Mouse (Mus musculus) heart, postnatal 0 days (tissue): ENCODE data around the gene Ogg1. TPM values are rescaled to one million over a fixed set of nuclear protein-coding genes. Genes with fewer than 3 reads are reported as not detected.
A peak's percentile ranks its signal among the peaks of the same experiment; 100 is the strongest.

Experiments
- ATAC-seq: fragments of 200-750 bp; cut with Nextera tagmentation; 2 replicates; pipeline ENCODE4 v1.8.0; 2017; ENCODE audit warnings: low read depth, moderate number of reproducible peaks, moderate library complexity; ENCODE audit not compliant: insufficient read depth
- DNase-seq: peaks from one replicate; pipeline ENCODE4 v3.0.0-alpha.2; 2016; ENCODE audit warnings: low spot score
- H3K27ac ChIP-seq: fragments of 300-500 bp; sonication (generic); 2 replicates; pipeline ENCODE4 v1.5.1; 2014; ENCODE audit warnings: low read depth, mild to moderate bottlenecking
- H3K27me3 ChIP-seq: fragments of 300-500 bp; sonication (generic); 2 replicates; pipeline ENCODE4 v1.6.1; 2014; ENCODE audit warnings: low read length, mixed read lengths; ENCODE audit not compliant: control insufficient read depth, insufficient read depth
- H3K36me3 ChIP-seq: fragments of 300-500 bp; sonication (generic); replicated peaks from 2 replicates; pipeline ENCODE4 v1.6.1; 2014; ENCODE audit warnings: low read length, mixed read lengths; ENCODE audit not compliant: control insufficient read depth, insufficient read depth
- H3K4me1 ChIP-seq: fragments of 300-500 bp; sonication (generic); 2 replicates; pipeline ENCODE4 v1.6.1; 2014; ENCODE audit warnings: antibody characterized with exemption; ENCODE audit not compliant: control insufficient read depth, insufficient read depth
- H3K4me2 ChIP-seq: fragments of 300-500 bp; sonication (generic); 2 replicates; pipeline ENCODE4 v1.6.1; 2014; ENCODE audit warnings: low read depth, mild to moderate bottlenecking, low read length, moderate library complexity
- H3K4me3 ChIP-seq: fragments of 300-500 bp; sonication (generic); 2 replicates; pipeline ENCODE4 v1.5.1; 2014; ENCODE audit warnings: low read depth, low read length
- H3K9ac ChIP-seq: fragments of 300-500 bp; sonication (generic); replicated peaks from 2 replicates; pipeline ENCODE4 v1.6.1; 2014; ENCODE audit warnings: low read depth, low read length, mixed read lengths
- H3K9me3 ChIP-seq: fragments of 300-500 bp; sonication (generic); replicated peaks from 2 replicates; pipeline ENCODE4 v1.6.1; 2016; ENCODE audit warnings: low read length; ENCODE audit not compliant: control insufficient read depth
- CTCF ChIP-seq: IDR thresholded peaks from 2 replicates; pipeline ENCODE4 v1.5.1; 2016; ENCODE audit warnings: antibody characterized with exemption, control low read depth, low read depth
- EP300 ChIP-seq: IDR thresholded peaks from 2 replicates; pipeline ENCODE4 v1.6.1; 2016; ENCODE audit warnings: antibody characterized with exemption, low read depth
- WGBS: fragments of 180-500 bp; shearing (Covaris S2); extraction: QIAGEN DNeasy Blood & Tissue Kit; methylation state at CpG from one replicate; pipeline ENCODE4 v1.1.7; 2014; 5-methylcytosine and 5-hydroxymethylcytosine counted together
- polyA plus RNA-seq: library from polyadenylated mRNA; unstranded; fragments of >200 nt; fragmentation: Nextera tagmentation; extraction: Ambion mirVana; gene quantifications from 2 replicates; pipeline ENCODE4 v1.2.1, GENCODE M21; 2015
- total RNA-seq: library from RNA; depleted of rRNA; stranded (reverse); fragments of >200 nt; gene quantifications from 2 replicates; pipeline ENCODE4 v1.2.3, GENCODE M21; 2014; ENCODE audit warnings: low replicate concordance

The Ogg1 gene
- total and polyA plus RNA-seq, 2 experiments from 2014 or later: 6.4 to 12.6 TPM

GRCm38 (mm10) chr6:113307481-113308121, 19.2 kb upstream of the Ogg1 start:
- Histone ChIP-seq H3K27ac (peak overlapping the region; percentile 99), H3K4me2 (peak overlapping the region; percentile 91), H3K4me1 (peaks cover 14% of the 10 kb centered on the region), H3K27me3 (no peaks in the 10 kb centered on the region), H3K36me3 (peaks cover 26% of the 10 kb centered on the region), H3K9ac (peak overlapping the region; percentile 97), H3K4me3 (peak overlapping the region; percentile 79), H3K9me3 (no peaks in the 10 kb centered on the region)
- no peak for ATAC-seq
- peak; percentile 10 for DNase-seq
- 0% methylated on average over 34 of the region's 34 CpGs for WGBS
- TF ChIP-seq EP300: no peak
- TF ChIP-seq CTCF: no peak

GRCm38 (mm10) chr6:113308141-113308540, 18.6 kb upstream of the Ogg1 start:
- Histone ChIP-seq H3K36me3 (peaks cover 29% of the 10 kb centered on the region), H3K4me2 (peak overlapping the region; percentile 91), H3K4me3 (peak overlapping the region; percentile 79), H3K27me3 (no peaks in the 10 kb centered on the region), H3K9me3 (no peaks in the 10 kb centered on the region), H3K4me1 (peaks cover 19% of the 10 kb centered on the region), H3K9ac (peak overlapping the region; percentile 97), H3K27ac (peak overlapping the region; percentile 99)
- 24% methylated on average over 5 of the region's 5 CpGs for WGBS
- no peak for ATAC-seq
- TF ChIP-seq EP300 (no peak), CTCF (peak; percentile 38)
- no peak for DNase-seq

DNA sequence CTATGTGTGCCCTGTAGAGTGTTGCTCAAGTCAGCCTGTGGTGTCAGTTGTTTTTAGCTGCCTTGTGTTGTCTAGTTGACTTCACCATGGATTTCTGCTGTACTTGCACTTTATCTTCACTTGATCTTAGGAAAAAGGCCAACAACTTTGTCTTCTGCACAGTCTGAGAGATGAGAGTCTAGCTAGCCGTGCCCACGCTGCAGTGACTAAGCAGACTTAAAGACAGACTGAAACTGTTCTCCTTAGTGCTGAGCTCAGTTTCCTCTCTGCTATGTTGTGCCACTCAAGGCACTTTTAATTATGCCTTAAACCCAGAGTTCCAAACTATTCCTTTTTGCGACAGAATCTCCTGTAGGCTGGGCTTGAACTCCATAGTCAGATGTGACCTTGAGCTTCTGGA, 10.8 kb upstream of the Ogg1 start:
- no peak for ATAC-seq

DNA sequence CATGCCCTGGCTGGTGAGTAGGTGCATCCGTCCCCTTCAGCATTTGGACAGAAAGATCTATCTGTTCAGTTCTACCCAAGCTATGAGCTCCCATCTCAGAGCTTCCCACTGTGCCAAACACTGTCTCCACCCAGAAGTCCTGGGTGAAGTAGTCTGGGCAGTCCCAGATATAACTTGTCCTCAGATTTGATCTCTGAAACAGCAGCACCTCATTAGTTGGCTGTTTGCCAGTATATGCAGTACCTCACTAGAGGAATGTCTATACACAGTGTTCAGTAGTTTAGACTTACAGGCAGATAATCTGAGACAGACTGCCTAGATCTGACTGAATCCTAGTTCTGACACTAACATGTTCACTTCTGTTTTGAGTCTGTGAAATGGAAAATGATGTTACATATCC, 2.6 kb downstream of the Ogg1 start:
- Histone ChIP-seq H3K27me3 (no peaks in the 10 kb centered on the region), H3K4me1 (peaks cover 24% of the 10 kb centered on the region; the same call in 1 of the 2 replicates), H3K36me3 (peaks cover 17% of the 10 kb centered on the region), H3K27ac (no peak overlapping the region), H3K9me3 (no peaks in the 10 kb centered on the region), H3K9ac (no peak overlapping the region), H3K4me2 (no peak overlapping the region), H3K4me3 (no peak overlapping the region)
- WGBS: 71% methylated on average over 1 of the region's 1 CpGs
- no peak for ATAC-seq
- DNase-seq: no peak
- TF ChIP-seq CTCF: no peak
- TF ChIP-seq EP300: no peak

More for the DNA sequence above, 10.8 kb upstream of the Ogg1 start:
- no peak for DNase-seq
- peaks cover 85% of the 10 kb centered on the region for H3K36me3 ChIP-seq
- no peak overlapping the region for H3K4me3 ChIP-seq
- 90% methylated on average over 3 of the region's 3 CpGs for WGBS
- no peaks in the 10 kb centered on the region for H3K27me3 ChIP-seq
- H3K9ac ChIP-seq: no peak overlapping the region
- H3K4me1 ChIP-seq: peaks cover 20% of the 10 kb centered on the region
- H3K9me3 ChIP-seq: no peaks in the 10 kb centered on the region
- no peak overlapping the region for H3K4me2 ChIP-seq
- TF ChIP-seq CTCF (no peak), EP300 (no peak)
- H3K27ac ChIP-seq: no peak overlapping the region

DNA sequence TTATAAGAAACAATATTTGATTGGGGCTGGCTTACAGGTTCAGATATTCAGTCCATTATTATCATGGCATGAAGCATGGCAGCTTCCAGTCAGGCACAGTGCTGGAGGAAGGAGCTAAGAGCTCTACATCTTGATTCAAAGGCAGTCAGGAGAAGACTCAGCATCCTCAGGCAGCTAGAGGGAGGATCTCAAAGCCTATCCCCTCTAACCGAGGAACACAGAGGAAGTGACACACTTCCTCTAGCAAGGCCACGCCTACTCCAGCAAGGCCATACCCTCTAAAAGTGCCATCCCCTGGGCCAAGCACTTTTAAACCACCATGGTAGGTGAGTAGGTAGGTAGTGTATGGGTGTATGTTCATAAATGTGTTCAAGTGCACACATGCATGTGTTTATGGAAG, 3.8 kb downstream of the Ogg1 start:
- TF ChIP-seq CTCF (no peak), EP300 (no peak)
- Histone ChIP-seq H3K9ac (no peak overlapping the region), H3K4me2 (no peak overlapping the region), H3K36me3 (peaks cover 23% of the 10 kb centered on the region), H3K4me3 (no peak overlapping the region), H3K27ac (no peak overlapping the region), H3K9me3 (no peaks in the 10 kb centered on the region), H3K4me1 (peaks cover 23% of the 10 kb centered on the region; the same call in 1 of the 2 replicates), H3K27me3 (no peaks in the 10 kb centered on the region)
- ATAC-seq (no peak), DNase-seq (no peak)
- WGBS: 32% methylated on average over 2 of the region's 2 CpGs

DNA sequence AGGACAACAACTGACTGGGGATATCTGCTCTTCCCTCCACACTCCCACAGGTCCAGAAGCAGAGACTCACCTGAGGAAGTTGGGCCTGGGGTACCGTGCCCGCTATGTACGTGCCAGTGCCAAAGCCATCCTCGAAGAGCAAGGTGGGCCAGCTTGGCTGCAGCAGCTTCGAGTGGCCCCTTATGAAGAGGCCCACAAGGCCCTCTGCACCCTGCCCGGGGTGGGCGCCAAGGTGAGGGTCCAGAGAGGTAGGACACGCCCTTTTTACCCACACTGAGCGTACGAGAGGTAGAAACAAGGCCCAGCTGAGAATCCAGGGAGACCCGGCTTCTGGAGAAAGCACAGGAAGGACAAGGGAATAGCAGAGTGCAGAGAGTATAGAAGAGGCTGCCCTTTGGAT, 4.9 kb downstream of the Ogg1 start:
- Histone ChIP-seq H3K27me3 (no peaks in the 10 kb centered on the region), H3K36me3 (peaks cover 32% of the 10 kb centered on the region), H3K4me1 (peaks cover 16% of the 10 kb centered on the region; the same call in 1 of the 2 replicates), H3K27ac (no peak overlapping the region), H3K9me3 (no peaks in the 10 kb centered on the region), H3K4me3 (no peak overlapping the region), H3K4me2 (no peak overlapping the region), H3K9ac (no peak overlapping the region)
- no peak for TF ChIP-seq EP300
- no peak for TF ChIP-seq CTCF
- DNase-seq: no peak
- WGBS: 92% methylated on average over 11 of the region's 11 CpGs
- ATAC-seq: no peak
